Mouse (Mus musculus): ENCODE measurements around the gene Rhd.

DNA sequence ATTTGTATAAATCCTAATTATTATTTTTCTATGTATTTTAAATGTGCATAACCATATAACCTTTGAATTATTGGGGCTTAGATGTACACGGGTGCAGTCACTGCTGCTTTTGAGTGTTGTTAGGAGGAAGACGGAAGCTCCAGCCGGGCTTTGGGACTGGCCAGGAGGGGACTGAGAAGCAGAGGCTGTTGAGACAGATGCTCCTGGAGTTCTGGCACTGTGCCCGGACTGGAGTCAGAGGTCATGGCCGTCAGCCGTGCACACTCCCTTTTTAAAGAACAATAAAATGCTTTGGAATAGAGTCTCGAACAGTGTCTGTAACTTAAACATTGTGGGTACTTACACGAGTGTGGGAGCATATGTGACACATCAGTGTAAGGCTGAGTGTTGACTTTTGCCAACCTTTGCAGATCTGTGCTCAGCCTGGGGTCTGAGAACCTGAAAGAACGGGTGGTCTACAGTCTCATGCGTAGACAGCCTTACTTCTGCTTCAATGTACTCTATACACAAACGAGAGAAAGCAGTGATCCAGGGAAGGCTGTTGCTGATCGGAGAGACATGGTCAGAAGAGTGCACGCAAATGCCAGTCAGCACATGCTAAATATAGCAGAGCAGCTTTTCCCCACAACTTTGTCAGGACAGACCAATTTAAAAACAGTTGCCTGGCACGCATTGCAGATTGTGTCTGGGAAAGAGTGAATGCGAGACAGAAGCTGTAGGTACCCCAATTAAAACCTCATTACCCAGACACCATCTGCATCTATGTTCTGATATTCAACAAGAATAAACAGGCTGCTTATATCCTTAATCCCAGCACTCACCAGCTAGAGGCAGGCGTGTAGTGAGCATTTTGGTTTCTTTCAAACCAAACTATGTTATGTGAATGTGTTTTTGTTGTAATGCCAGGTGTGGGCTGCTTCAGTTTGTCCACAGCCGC, 73.2 kb downstream of the Rhd start:
- TF ChIP-seq SIN3A (IDR thresholded peaks at IDR 0.05; ENCODE audit: low read length) (no peak), USF1 (IDR thresholded peaks at IDR 0.05; ENCODE audit: low read depth, low read length) (no peak), ELF1 (IDR thresholded peaks at IDR 0.05; ENCODE audit: low read depth, low read length) (no peak), MEF2A (IDR thresholded peaks at IDR 0.05; ENCODE audit: borderline replicate concordance, low read depth, low read length) (no peak), CTCF (conservative IDR thresholded peaks at IDR 0.05 in 1 of 2, IDR thresholded peaks at IDR 0.05 in 1 of 2; ENCODE audit: low read depth in 2 of 2, low read length in 2 of 2) (no peak), POLR2A (IDR thresholded peaks at IDR 0.05; ENCODE audit: low read depth, low read length) (no peak)

Measured in CH12.LX (cell line).